In genomic region chr8:85515391-85515790, GRCm38 (mm10) we compare ENCODE assay signal across 12 mouse cellular contexts. TPM values are rescaled to one million over a fixed set of nuclear protein-coding genes. Genes with fewer than 3 reads are reported as not detected.
DNase-seq lines count a peak whose midpoint lies in the region; ATAC-seq lines count a peak whose summit lies in the region.
"Had no signal": no experiment of that assay in that cellular context is flagged by ENCODE, and none has a peak within 500 bp of the region (broad histone marks: within the 10 kb centered on the region; RNA-seq: fewer than 3 reads in every experiment).

No protein-coding gene starts in this region.

- H3K27me3 ChIP-seq in liver, embryonic 16.5 days (ENCODE audit: control insufficient read depth, insufficient read depth, low read depth, low read length) = no peaks in the 10 kb centered on the region
- no peaks in the 10 kb centered on the region for H3K27me3 ChIP-seq in liver, embryonic 11.5 days (replicated peaks; ENCODE audit: control insufficient read depth, insufficient read depth, low read length)
- H3K27me3 ChIP-seq in forebrain, embryonic 16.5 days (replicated peaks; ENCODE audit: control insufficient read depth, insufficient read depth, low read length) = no peaks in the 10 kb centered on the region
- no peaks in the 10 kb centered on the region for H3K27me3 ChIP-seq in forebrain, embryonic 14.5 days (replicated peaks; ENCODE audit: control insufficient read depth, insufficient read depth, low read length)
- H3K27me3 ChIP-seq: limb, embryonic 12.5 days; neural tube, embryonic 12.5 days had no signal

- no peak overlapping the region for H3K27ac ChIP-seq in liver, embryonic 16.5 days (ENCODE audit: low read length)
- no peak overlapping the region for H3K27ac ChIP-seq in liver, embryonic 11.5 days (ENCODE audit: low read depth, low read length)
- no peak overlapping the region for H3K27ac ChIP-seq in forebrain, embryonic 16.5 days (ENCODE audit: low read length)
- H3K27ac ChIP-seq in forebrain, embryonic 14.5 days (ENCODE audit: low read depth, low read length) = no peak overlapping the region
- H3K27ac ChIP-seq: heart, adult 2 months; hindbrain, postnatal 0 days; limb, embryonic 12.5 days; neural tube, embryonic 12.5 days had no signal

- no peak overlapping the region for H3K4me3 ChIP-seq in liver, embryonic 16.5 days (ENCODE audit: low read depth, low read length)
- no peak overlapping the region for H3K4me3 ChIP-seq in liver, embryonic 11.5 days (ENCODE audit: low read depth, low read length)
- H3K4me3 ChIP-seq in forebrain, embryonic 16.5 days (replicated peaks; ENCODE audit: low read length) = no peak overlapping the region
- H3K4me3 ChIP-seq in forebrain, embryonic 14.5 days (ENCODE audit: low read depth, low read length) = no peak overlapping the region
- H3K4me3 ChIP-seq: heart, adult 2 months; limb, embryonic 12.5 days; neural tube, embryonic 12.5 days had no signal

- WGBS in liver, embryonic 16.5 days (ENCODE audit: insufficient replicate concordance) = 49% methylated on average over 7 of the region's 7 CpGs
- 65% methylated on average over 7 of the region's 7 CpGs for WGBS in liver, embryonic 11.5 days
- WGBS in forebrain, embryonic 16.5 days = 83% methylated on average over 7 of the region's 7 CpGs
- WGBS in forebrain, embryonic 14.5 days = 82% methylated on average over 7 of the region's 7 CpGs

- no peaks in the 10 kb centered on the region for H3K36me3 ChIP-seq in liver, embryonic 16.5 days (ENCODE audit: control insufficient read depth, insufficient read depth)
- no peaks in the 10 kb centered on the region; the same call in 1 of the 2 replicates for H3K36me3 ChIP-seq in liver, embryonic 11.5 days (ENCODE audit: control insufficient read depth, insufficient read depth, low read length)
- H3K36me3 ChIP-seq in forebrain, embryonic 16.5 days (ENCODE audit: control insufficient read depth, insufficient read depth) = peaks cover 31% of the 10 kb centered on the region
- H3K36me3 ChIP-seq in forebrain, embryonic 14.5 days (ENCODE audit: control insufficient read depth, insufficient read depth, low read length) = peaks cover 96% of the 10 kb centered on the region

- H3K9me3 ChIP-seq in liver, embryonic 16.5 days (replicated peaks; ENCODE audit: control insufficient read depth, low read length) = no peaks in the 10 kb centered on the region
- no peaks in the 10 kb centered on the region for H3K9me3 ChIP-seq in liver, embryonic 11.5 days (ENCODE audit: control insufficient read depth, low read length)
- H3K9me3 ChIP-seq in forebrain, embryonic 16.5 days (ENCODE audit: control insufficient read depth, low read length) = no peaks in the 10 kb centered on the region
- H3K9me3 ChIP-seq in forebrain, embryonic 14.5 days (replicated peaks; ENCODE audit: control insufficient read depth, low read length) = no peaks in the 10 kb centered on the region
- H3K9me3 ChIP-seq: limb, embryonic 12.5 days; neural tube, embryonic 12.5 days had no signal

- no peak for DNase-seq in liver, embryonic 11.5 days (ENCODE audit: low spot score)
- peak; percentile 39 for DNase-seq in fibroblast of lung, adult 2 months (ENCODE audit: low read depth)
- DNase-seq in layer of hippocampus, postnatal 36 days = peak; percentile 53 to 58
- DNase-seq in skeletal muscle tissue, adult 2 months (ENCODE audit: low read depth, low spot score) = peak; percentile 96
- no peak for DNase-seq in forebrain, embryonic 14.5 days (ENCODE audit: low spot score)

- H3K4me1 ChIP-seq in liver, embryonic 16.5 days (ENCODE audit: control insufficient read depth, low read depth, low read length) = no peaks in the 10 kb centered on the region
- no peaks in the 10 kb centered on the region for H3K4me1 ChIP-seq in liver, embryonic 11.5 days (replicated peaks; ENCODE audit: control insufficient read depth, insufficient read depth, low read length)
- H3K4me1 ChIP-seq in forebrain, embryonic 16.5 days (replicated peaks; ENCODE audit: control insufficient read depth, insufficient read depth, low read length) = no peaks in the 10 kb centered on the region
- H3K4me1 ChIP-seq in forebrain, embryonic 14.5 days (ENCODE audit: control insufficient read depth, insufficient read depth, low read length) = no peaks in the 10 kb centered on the region
- H3K4me1 ChIP-seq: limb, embryonic 12.5 days; neural tube, embryonic 12.5 days had no signal

- no peak overlapping the region for H3K9ac ChIP-seq in liver, embryonic 16.5 days (ENCODE audit: low read depth, low read length)
- H3K9ac ChIP-seq in liver, embryonic 11.5 days (ENCODE audit: low read depth, low read length) = no peak overlapping the region
- no peak overlapping the region for H3K9ac ChIP-seq in forebrain, embryonic 16.5 days (replicated peaks; ENCODE audit: low read depth, low read length)
- H3K9ac ChIP-seq in forebrain, embryonic 14.5 days (ENCODE audit: low read length) = no peak overlapping the region
- H3K9ac ChIP-seq: limb, embryonic 12.5 days; neural tube, embryonic 12.5 days had no signal

- 0 out of 2 replicates have a peak, but pooled peaks have one; percentile 24 for ATAC-seq in liver, embryonic 16.5 days (ENCODE audit: low read depth)
- ATAC-seq in liver, embryonic 11.5 days (replicated peaks; ENCODE audit: low FRiP score) = no peak
- ATAC-seq in megakaryocyte, adult 5-6 weeks (ENCODE audit: poor library complexity, severe bottlenecking) = no peak
- no peak for ATAC-seq in forebrain, embryonic 16.5 days
- no peak for ATAC-seq in forebrain, embryonic 14.5 days
- ATAC-seq: hindbrain, postnatal 0 days had no signal

- H3K4me2 ChIP-seq in liver, embryonic 16.5 days (ENCODE audit: low read depth, low read length) = no peak overlapping the region
- no peak overlapping the region for H3K4me2 ChIP-seq in liver, embryonic 11.5 days
- H3K4me2 ChIP-seq in forebrain, embryonic 16.5 days (ENCODE audit: low read length) = no peak overlapping the region
- no peak overlapping the region for H3K4me2 ChIP-seq in forebrain, embryonic 14.5 days (ENCODE audit: low read length)
- H3K4me2 ChIP-seq: limb, embryonic 12.5 days; neural tube, embryonic 12.5 days had no signal

RNA-seq across cellular contexts. Expression of gene Gpt2, which starts 23.0 kb away (rescaled TPM):
- polyA plus RNA-seq in liver, embryonic 16.5 days (2015; fragmentation: Nextera tagmentation; extraction: Ambion mirVana) = 23.8 and 27.1 TPM in 2 replicates
- 25.7 and 27.0 TPM in 2 replicates for polyA plus RNA-seq in liver, embryonic 11.5 days (2014; fragmentation: Nextera tagmentation; extraction: Ambion mirVana)
- 10 to 100 TPM; 75.5 to 86.1 TPM for total RNA-seq in layer of hippocampus, postnatal 36 days (2021)
- total RNA-seq in megakaryocyte, adult 5-6 weeks (2015) = 0.59 and 1.7 TPM in 2 replicates
- total RNA-seq in megakaryocyte, adult 5-6 weeks (2017) = 1.7 and 1.8 TPM in 2 replicates
- polyA plus RNA-seq in forebrain, embryonic 16.5 days (2015; fragmentation: Nextera tagmentation; extraction: Ambion mirVana) = 39.1 and 44.7 TPM in 2 replicates
- 29.1 and 37.3 TPM in 2 replicates for polyA plus RNA-seq in forebrain, embryonic 14.5 days (2014; fragmentation: Nextera tagmentation; extraction: Ambion mirVana)

RNA-seq across cellular contexts. Expression of gene Dnaja2, which starts 39.8 kb away (rescaled TPM):
- polyA plus RNA-seq in liver, embryonic 16.5 days (2015; fragmentation: Nextera tagmentation; extraction: Ambion mirVana) = 63.5 and 65.7 TPM in 2 replicates
- polyA plus RNA-seq in liver, embryonic 11.5 days (2014; fragmentation: Nextera tagmentation; extraction: Ambion mirVana) = 163 and 175 TPM in 2 replicates
- total RNA-seq in layer of hippocampus, postnatal 36 days (2021) = 100 to 1,000 TPM; 184 to 213 TPM
- total RNA-seq in megakaryocyte, adult 5-6 weeks (2015) = 81.2 and 81.9 TPM in 2 replicates
- total RNA-seq in megakaryocyte, adult 5-6 weeks (2017) = 74.4 and 88.6 TPM in 2 replicates
- polyA plus RNA-seq in forebrain, embryonic 16.5 days (2015; fragmentation: Nextera tagmentation; extraction: Ambion mirVana) = 169 and 193 TPM in 2 replicates
- polyA plus RNA-seq in forebrain, embryonic 14.5 days (2014; fragmentation: Nextera tagmentation; extraction: Ambion mirVana) = 177 and 193 TPM in 2 replicates

Comparison
In these comparisons a context has a peak if more than half of its experiments do, and no peak if none do; other contexts are left out.
1. DNase-seq: peak in fibroblast of lung, adult 2 months (single experiment), layer of hippocampus, postnatal 36 days (2 of 2) and skeletal muscle tissue, adult 2 months (single experiment); none in liver, embryonic 11.5 days (single experiment) and forebrain, embryonic 14.5 days (single experiment).